Comparison of ENCODE assay signal across 16 mouse cellular contexts in the genomic region with DNA sequence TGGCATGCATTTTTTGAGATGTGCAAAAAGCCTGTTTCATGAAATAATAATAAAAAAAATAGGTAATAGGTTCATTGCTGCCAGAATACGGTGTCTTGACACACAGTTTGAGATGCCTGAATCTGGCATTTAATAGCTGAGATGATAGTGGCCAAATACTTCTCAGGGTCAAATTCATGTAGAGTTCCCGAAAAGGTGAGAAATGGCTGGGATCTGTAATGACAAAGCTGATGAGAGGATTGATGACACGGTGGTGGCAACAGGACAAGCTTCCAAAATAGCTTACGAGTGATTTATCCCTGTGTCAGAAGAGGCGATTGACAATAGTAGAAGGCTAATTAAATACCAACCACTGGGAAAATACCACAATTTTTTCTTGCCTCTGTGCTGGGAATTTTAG.
"Had no signal": no experiment of that assay in that cellular context is flagged by ENCODE, and none has a peak within 500 bp of the region (broad histone marks: within the 10 kb centered on the region; RNA-seq: fewer than 3 reads in every experiment).

No protein-coding gene starts in this region.

- H3K27ac ChIP-seq: neural tube, embryonic 13.5 days; neural tube, embryonic 15.5 days; stomach, embryonic 15.5 days; stomach, postnatal 0 days had no signal

- H3K4me1 ChIP-seq: neural tube, embryonic 13.5 days; neural tube, embryonic 15.5 days; stomach, embryonic 15.5 days had no signal

- H3K36me3 ChIP-seq: neural tube, embryonic 13.5 days; neural tube, embryonic 15.5 days; stomach, embryonic 15.5 days had no signal

- H3K4me3 ChIP-seq: neural tube, embryonic 13.5 days; neural tube, embryonic 15.5 days; stomach, embryonic 15.5 days had no signal

- DNase-seq: retina, postnatal 1 day; right cerebral cortex, adult 18-20 months; right cerebral cortex, postnatal 14 days; right cerebral cortex, postnatal 25 days; right cerebral cortex, postnatal 4 days; spleen, adult 18-20 months; thymus, adult 18-20 months; thymus, adult 2 months; thymus, postnatal 14 days; thymus, postnatal 25 days; thymus, postnatal 36 days; thymus, postnatal 4 days had no signal

- H3K27me3 ChIP-seq: neural tube, embryonic 13.5 days; neural tube, embryonic 15.5 days; stomach, embryonic 15.5 days had no signal

- H3K9me3 ChIP-seq: neural tube, embryonic 13.5 days; neural tube, embryonic 15.5 days; stomach, embryonic 15.5 days had no signal
